Mouse (Mus musculus): Measurements from ENCODE around the gene Cntn1.

- no peak for TF ChIP-seq HCFC1 (IDR thresholded peaks at IDR 0.05; ENCODE audit: borderline replicate concordance, insufficient read depth, low read length)
- TF ChIP-seq MAFK (IDR thresholded peaks at IDR 0.05; ENCODE audit: insufficient read depth, low read depth, low read length), result no peak
Observed at GRCm38 (mm10) chr15:92060986-92061385, 10.0 kb downstream of the Cntn1 start.
